Mouse (Mus musculus) liver, adult 2 months (tissue): ENCODE data around the gene Cntnap5c. TPM values are rescaled to one million over a fixed set of nuclear protein-coding genes. Genes with fewer than 3 reads are reported as not detected.

Experiments
- DNase-seq: peaks from one replicate; pipeline ENCODE4 v3.0.0-alpha.2; 2011; ENCODE audit warnings: low read depth, low spot score; ENCODE audit errors: extremely low read depth
- H3K27ac ChIP-seq: fragments of 200-500 bp; replicated peaks from 2 replicates; pipeline ENCODE4 v1.5.1; 2012; ENCODE audit warnings: low read depth, mild to moderate bottlenecking, control low read depth, inconsistent platforms, low read length; ENCODE audit not compliant: insufficient read depth
- H3K27me3 ChIP-seq: fragments of 200-500 bp; 2 replicates; pipeline ENCODE4 v1.6.1; 2012; ENCODE audit warnings: mild to moderate bottlenecking, moderate library complexity, low read length, inconsistent platforms; ENCODE audit not compliant: control insufficient read depth, insufficient read depth
- H3K36me3 ChIP-seq: fragments of 200-500 bp; 2 replicates; pipeline ENCODE4 v1.6.1; 2012; ENCODE audit warnings: low read length, inconsistent platforms; ENCODE audit not compliant: control insufficient read depth, insufficient read depth
- H3K4me1 ChIP-seq: fragments of 200-500 bp; 2 replicates; pipeline ENCODE4 v1.6.1; 2011; ENCODE audit warnings: low read length; ENCODE audit not compliant: control insufficient read depth, insufficient read depth
- H3K4me3 ChIP-seq: fragments of 200-500 bp; 2 replicates; pipeline ENCODE4 v1.5.1; 2011; ENCODE audit warnings: low read depth, mild to moderate bottlenecking, control low read depth, low read length, moderate library complexity; ENCODE audit not compliant: insufficient read depth
- H3K79me2 ChIP-seq: fragments of 200-500 bp; 2 replicates; pipeline ENCODE4 v1.6.1; 2012; ENCODE audit warnings: inconsistent platforms, mild to moderate bottlenecking, low read length, moderate library complexity; ENCODE audit not compliant: control insufficient read depth, insufficient read depth
- H3K9ac ChIP-seq: fragments of 200-500 bp; 2 replicates; pipeline ENCODE4 v1.6.1; 2012; ENCODE audit warnings: low read depth, mild to moderate bottlenecking, control low read depth, inconsistent platforms, low read length
- CTCF ChIP-seq: fragments of 200-500 bp; IDR thresholded peaks from 2 replicates; pipeline ENCODE4 v1.5.1; 2011; ENCODE audit warnings: low read depth, low read length, control low read depth
- POLR2A ChIP-seq: fragments of 200-500 bp; IDR thresholded peaks from 2 replicates; pipeline ENCODE4 v1.6.1; 2011; ENCODE audit warnings: low read length, control low read depth; ENCODE audit not compliant: insufficient read depth; ENCODE audit errors: extremely low read depth
- WGBS: fragments of 180-500 bp; shearing (Covaris S2); methylation state at CpG from one replicate; pipeline ENCODE4 v1.1.7; 2018; 5-methylcytosine and 5-hydroxymethylcytosine counted together
- polyA plus RNA-seq: library from polyadenylated mRNA; depleted of rRNA; stranded (reverse); fragments of >200 nt; gene quantifications from 2 replicates; pipeline ENCODE4 v1.2.3, GENCODE M21; 2012
- total RNA-seq: library from RNA; depleted of rRNA; stranded (reverse); fragments of >200 nt; gene quantifications from 2 replicates; pipeline ENCODE4 v1.2.3, GENCODE M21; 2014

Gene Cntnap5c
- total and polyA plus RNA-seq, 2 experiments: not detected

- no peak for DNase-seq
- no peak overlapping the region for H3K4me3 ChIP-seq
- 52% methylated on average over 1 of the region's 1 CpGs for WGBS
These were observed 339.0 kb downstream of the Cntnap5c start for GRCm38 (mm10) chr17:58108335-58108734.

DNA sequence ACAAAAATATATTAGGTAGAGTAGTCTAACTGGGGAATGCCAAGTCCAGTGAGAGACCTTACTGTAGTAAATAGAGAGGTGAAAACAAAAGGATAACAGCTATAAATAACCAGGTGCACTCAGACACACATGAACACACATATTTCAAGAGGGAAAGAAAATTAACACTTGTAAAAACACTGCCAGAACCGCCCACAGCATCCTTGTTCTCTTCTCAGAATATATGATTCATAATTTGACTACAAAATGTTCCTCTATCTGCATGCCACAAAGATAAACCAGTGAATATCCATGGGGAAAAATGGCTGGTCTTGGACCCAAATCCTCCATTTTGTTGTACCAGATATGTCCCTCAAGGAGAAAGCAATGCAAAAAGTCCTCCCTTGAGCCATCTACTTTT, 417.8 kb downstream of the Cntnap5c start:
- DNase-seq: no peak
- whole genome bisulfite sequencing: 67% methylated on average over 1 of the region's 1 CpGs
- no peak overlapping the region for H3K9ac ChIP-seq
- H3K27ac ChIP-seq: no peak overlapping the region
- no peak overlapping the region for H3K4me3 ChIP-seq
- no peaks in the 10 kb centered on the region for H3K79me2 ChIP-seq
- no peaks in the 10 kb centered on the region for H3K27me3 ChIP-seq
- H3K36me3 ChIP-seq: no peaks in the 10 kb centered on the region
- no peak for TF ChIP-seq POLR2A
- no peaks in the 10 kb centered on the region for H3K4me1 ChIP-seq

More at GRCm38 (mm10) chr17:58108335-58108734, 339.0 kb downstream of the Cntnap5c start:
- Histone ChIP-seq H3K9ac (no peak overlapping the region), H3K27ac (no peak overlapping the region), H3K36me3 (no peaks in the 10 kb centered on the region), H3K4me1 (no peaks in the 10 kb centered on the region), H3K27me3 (no peaks in the 10 kb centered on the region), H3K79me2 (no peaks in the 10 kb centered on the region)
- TF ChIP-seq CTCF (no peak), POLR2A (no peak)

- no peak overlapping the region for H3K9ac ChIP-seq
- no peak overlapping the region for H3K4me3 ChIP-seq
- H3K79me2 ChIP-seq: no peaks in the 10 kb centered on the region
- no peak overlapping the region for H3K27ac ChIP-seq
- WGBS: 78% methylated on average over 2 of the region's 2 CpGs
- DNase-seq: no peak
- H3K36me3 ChIP-seq: no peaks in the 10 kb centered on the region
- TF ChIP-seq CTCF (no peak), POLR2A (no peak)
- H3K4me1 ChIP-seq: no peaks in the 10 kb centered on the region
- no peaks in the 10 kb centered on the region for H3K27me3 ChIP-seq
These were observed 431.8 kb downstream of the Cntnap5c start for GRCm38 (mm10) chr17:58201148-58201547.

- no peak overlapping the region for H3K4me3 ChIP-seq
- H3K79me2 ChIP-seq: no peaks in the 10 kb centered on the region
- 75% methylated on average over 2 of the region's 2 CpGs for WGBS
- no peak overlapping the region for H3K27ac ChIP-seq
- no peaks in the 10 kb centered on the region for H3K4me1 ChIP-seq
- no peaks in the 10 kb centered on the region for H3K27me3 ChIP-seq
- TF ChIP-seq POLR2A (no peak), CTCF (no peak)
- no peak for DNase-seq
- no peak overlapping the region for H3K9ac ChIP-seq
- H3K36me3 ChIP-seq: no peaks in the 10 kb centered on the region
These were observed 498.7 kb downstream of the Cntnap5c start for GRCm38 (mm10) chr17:58268058-58268457.

DNA sequence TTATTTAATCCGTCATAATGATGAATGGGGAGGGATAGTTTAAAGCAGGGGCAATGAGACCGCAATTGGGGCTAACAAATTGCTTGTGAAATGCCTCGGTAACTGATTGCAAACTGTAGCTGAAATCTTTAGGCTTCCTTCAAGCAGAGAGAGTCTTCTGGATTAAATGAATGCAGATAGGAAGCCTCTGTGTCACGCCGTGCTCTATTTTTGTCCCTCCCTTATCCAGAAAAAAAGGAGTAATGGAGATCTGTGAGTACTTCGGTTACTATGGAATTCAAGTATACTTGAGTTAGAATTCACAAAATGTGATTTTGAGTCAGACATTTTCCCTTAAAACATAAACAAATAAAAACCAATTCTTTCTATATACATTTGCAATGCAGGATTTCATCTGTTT, 581.9 kb downstream of the Cntnap5c start:
- Histone ChIP-seq H3K9ac (no peak overlapping the region), H3K4me3 (no peak overlapping the region), H3K27ac (no peak overlapping the region), H3K4me1 (no peaks in the 10 kb centered on the region), H3K27me3 (no peaks in the 10 kb centered on the region), H3K79me2 (no peaks in the 10 kb centered on the region), H3K36me3 (no peaks in the 10 kb centered on the region)
- 79% methylated on average over 6 of the region's 6 CpGs for WGBS
- TF ChIP-seq CTCF: no peak
- TF ChIP-seq POLR2A: no peak
- DNase-seq: no peak

- Histone ChIP-seq H3K4me3 (no peak overlapping the region), H3K9ac (no peak overlapping the region), H3K27me3 (no peaks in the 10 kb centered on the region), H3K27ac (no peak overlapping the region), H3K4me1 (no peaks in the 10 kb centered on the region), H3K36me3 (no peaks in the 10 kb centered on the region), H3K79me2 (no peaks in the 10 kb centered on the region)
- WGBS: 66% methylated on average over 2 of the region's 2 CpGs
- TF ChIP-seq POLR2A (no peak), CTCF (no peak)
- no peak for DNase-seq
These were observed 586.9 kb downstream of the Cntnap5c start for GRCm38 (mm10) chr17:58356224-58356623.
